Mouse (Mus musculus) bone marrow macrophage, adult 2 months (primary cell): Measurements from ENCODE around the gene Pdpk1.

Experiments used
- CTCF ChIP-seq: IDR thresholded peaks from 2 replicates; pipeline ENCODE4 v1.5.1; 2012; ENCODE audit warnings: low read depth, mild to moderate bottlenecking, low read length, moderate library complexity
- POLR2A ChIP-seq: IDR thresholded peaks from 2 replicates; pipeline ENCODE4 v1.6.1; 2012; ENCODE audit warnings: mild to moderate bottlenecking, low read depth, low read length, borderline replicate concordance

- no peak for TF ChIP-seq CTCF
- TF ChIP-seq POLR2A: no peak
Measured at GRCm38 (mm10) chr17:24057730-24058245, 92.9 kb downstream of the Pdpk1 start.
